Mouse (Mus musculus): ENCODE results near the gene Syne4.

Gene Syne4

GRCm38 (mm10) chr7:30314721-30315155, at the start of gene Syne4:
Gene Syne4, plus strand, starts transcription at chr7:30314807.
- in situ Hi-C loops (cut with MboI; ENCODE audit: low pct_unique_long_range_greater_than_20kb in 1 of 2, low sequenced_read_pairs in 2 of 2, unreplicated experiment in 1 of 2): no loop called here

- in situ Hi-C loops (cut with MboI; ENCODE audit: low pct_unique_long_range_greater_than_20kb in 1 of 2, low sequenced_read_pairs in 2 of 2, unreplicated experiment in 1 of 2): no loop called here
Measured at GRCm38 (mm10) chr7:30265041-30265440, 49.6 kb upstream of the Syne4 start.

DNA sequence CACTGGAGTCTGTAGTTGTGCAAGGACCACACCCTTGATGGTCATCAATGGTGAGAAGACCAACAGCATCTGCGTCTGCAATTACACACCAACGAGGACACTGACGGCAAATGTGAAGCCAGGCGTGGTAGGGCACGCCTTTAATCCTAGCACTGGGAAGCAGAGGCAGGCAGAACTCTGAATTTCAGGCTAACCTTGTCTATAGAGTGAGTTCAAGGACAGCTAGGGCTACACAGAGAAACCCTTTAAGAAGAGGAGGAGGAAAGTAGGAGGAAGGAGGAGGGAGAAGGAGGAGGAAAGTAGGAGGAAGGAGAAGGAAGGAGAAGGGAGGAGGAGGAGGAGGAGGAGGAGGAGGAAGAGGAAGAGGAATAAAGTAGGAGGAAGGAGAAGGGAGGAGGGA, 49.1 kb upstream of the Syne4 start:
- in situ Hi-C loops (cut with MboI; ENCODE audit: low pct_unique_long_range_greater_than_20kb in 1 of 2, low sequenced_read_pairs in 2 of 2, unreplicated experiment in 1 of 2): no loop called here

- in situ Hi-C loops (cut with MboI; ENCODE audit: low pct_unique_long_range_greater_than_20kb in 1 of 2, low sequenced_read_pairs in 2 of 2, unreplicated experiment in 1 of 2): no loop called here
Measured at GRCm38 (mm10) chr7:30265935-30266334, 48.7 kb upstream of the Syne4 start.

- in situ Hi-C loops (cut with MboI; ENCODE audit: low pct_unique_long_range_greater_than_20kb in 1 of 2, low sequenced_read_pairs in 2 of 2, unreplicated experiment in 1 of 2): no loop called here
Measured at GRCm38 (mm10) chr7:30266780-30267179, 47.8 kb upstream of the Syne4 start.

- in situ Hi-C loops (cut with MboI; ENCODE audit: low pct_unique_long_range_greater_than_20kb in 1 of 2, low sequenced_read_pairs in 2 of 2, unreplicated experiment in 1 of 2): no loop called here
Measured at GRCm38 (mm10) chr7:30269641-30270040, 45.0 kb upstream of the Syne4 start.

- in situ Hi-C loops (cut with MboI; ENCODE audit: low pct_unique_long_range_greater_than_20kb in 1 of 2, low sequenced_read_pairs in 2 of 2, unreplicated experiment in 1 of 2): no loop called here
Measured at GRCm38 (mm10) chr7:30274383-30274782, 40.2 kb upstream of the Syne4 start.

GRCm38 (mm10) chr7:30278911-30279310, 35.7 kb upstream of the Syne4 start:
- in situ Hi-C loops (cut with MboI; ENCODE audit: low pct_unique_long_range_greater_than_20kb in 1 of 2, low sequenced_read_pairs in 2 of 2, unreplicated experiment in 1 of 2): no loop called here

- in situ Hi-C loops (cut with MboI; ENCODE audit: low pct_unique_long_range_greater_than_20kb in 1 of 2, low sequenced_read_pairs in 2 of 2, unreplicated experiment in 1 of 2): no loop called here
Measured at GRCm38 (mm10) chr7:30279536-30279935, 35.1 kb upstream of the Syne4 start.

- in situ Hi-C loops (cut with MboI; ENCODE audit: low pct_unique_long_range_greater_than_20kb in 1 of 2, low sequenced_read_pairs in 2 of 2, unreplicated experiment in 1 of 2): no loop called here
Measured at GRCm38 (mm10) chr7:30279951-30280669, 34.5 kb upstream of the Syne4 start, which contains the start of the genes Thap8 and Wdr62. Gene Thap8, plus strand, starts transcription at chr7:30280094. Gene Wdr62, minus strand, starts transcription at chr7:30280419.

GRCm38 (mm10) chr7:30280670-30281138, 33.9 kb upstream of the Syne4 start:
- in situ Hi-C loops (cut with MboI; ENCODE audit: low pct_unique_long_range_greater_than_20kb in 1 of 2, low sequenced_read_pairs in 2 of 2, unreplicated experiment in 1 of 2): no loop called here

DNA sequence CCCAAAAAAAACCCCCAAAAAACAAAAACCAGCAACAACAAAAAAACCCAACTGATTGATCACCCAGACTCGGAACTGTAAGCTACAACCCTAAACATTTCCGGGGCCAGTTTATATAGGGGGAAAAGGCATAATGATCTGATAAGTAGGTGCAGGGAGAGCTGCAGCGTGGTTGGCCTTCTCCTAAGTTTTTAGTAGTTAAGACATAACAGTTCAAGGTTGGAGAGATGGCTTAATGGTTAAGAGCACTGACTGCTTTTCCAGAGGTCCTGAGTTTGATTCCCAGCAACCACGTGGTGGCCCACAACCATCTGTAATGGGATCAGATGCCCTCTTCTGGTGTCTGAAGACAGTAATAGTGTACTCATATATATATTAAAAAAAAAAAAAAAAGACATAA, 33.1 kb upstream of the Syne4 start:
- in situ Hi-C loops (cut with MboI; ENCODE audit: low pct_unique_long_range_greater_than_20kb in 1 of 2, low sequenced_read_pairs in 2 of 2, unreplicated experiment in 1 of 2): no loop called here

- in situ Hi-C loops (cut with MboI; ENCODE audit: low pct_unique_long_range_greater_than_20kb in 1 of 2, low sequenced_read_pairs in 2 of 2, unreplicated experiment in 1 of 2): no loop called here
Measured at GRCm38 (mm10) chr7:30282740-30283139, 31.9 kb upstream of the Syne4 start.

GRCm38 (mm10) chr7:30286701-30287410, 27.8 kb upstream of the Syne4 start:
- in situ Hi-C loops (cut with MboI; ENCODE audit: low pct_unique_long_range_greater_than_20kb in 1 of 2, low sequenced_read_pairs in 2 of 2, unreplicated experiment in 1 of 2): no loop called here

DNA sequence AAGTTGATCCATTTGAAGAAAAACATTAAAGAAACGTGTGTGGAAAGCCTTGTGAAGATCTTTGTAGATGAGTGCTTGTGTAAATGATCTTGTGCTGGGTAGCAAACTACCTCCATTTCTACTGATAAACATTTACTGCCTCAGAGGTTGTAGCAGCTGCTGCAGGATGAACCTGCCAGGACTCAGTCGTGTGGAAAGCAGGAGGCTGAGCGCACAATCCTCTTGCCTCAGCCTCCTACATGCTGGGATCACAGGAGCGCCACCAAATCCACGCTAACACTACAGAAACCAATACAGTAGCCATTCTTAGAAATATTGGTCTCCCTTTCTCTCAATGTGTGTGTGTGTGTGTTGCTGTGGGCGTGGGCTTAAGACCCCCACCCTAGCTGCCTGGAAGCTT, 26.6 kb upstream of the Syne4 start:
- in situ Hi-C loops (cut with MboI; ENCODE audit: low pct_unique_long_range_greater_than_20kb in 1 of 2, low sequenced_read_pairs in 2 of 2, unreplicated experiment in 1 of 2): no loop called here

- in situ Hi-C loops (cut with MboI; ENCODE audit: low pct_unique_long_range_greater_than_20kb in 1 of 2, low sequenced_read_pairs in 2 of 2, unreplicated experiment in 1 of 2): no loop called here
Measured at GRCm38 (mm10) chr7:30289071-30289713, 25.4 kb upstream of the Syne4 start.

GRCm38 (mm10) chr7:30289714-30290399, 24.8 kb upstream of the Syne4 start:
- in situ Hi-C loops (cut with MboI; ENCODE audit: low pct_unique_long_range_greater_than_20kb in 1 of 2, low sequenced_read_pairs in 2 of 2, unreplicated experiment in 1 of 2): no loop called here

GRCm38 (mm10) chr7:30291215-30292131, 23.1 kb upstream of the Syne4 start, which contains the start of gene Clip3:
Gene Clip3, plus strand, starts transcription at chr7:30291728.
- in situ Hi-C loops (cut with MboI; ENCODE audit: low pct_unique_long_range_greater_than_20kb in 1 of 2, low sequenced_read_pairs in 2 of 2, unreplicated experiment in 1 of 2): no loop called here
